Mouse (Mus musculus) CD8-positive naive resting alpha-beta T cell, adult 2 months (primary cell): ENCODE results near the gene Zbtb38.

Experiments
- DNase-seq, 2 experiments: peaks; one replicate each; pipeline ENCODE4 v3.0.0; 2022; ENCODE audit warnings: low read depth in 2 of 2, low spot score in 2 of 2

Gene Zbtb38

GRCm38 (mm10) chr9:96731961-96732511 is 20.6 kb downstream of the Zbtb38 start:
- no peak for DNase-seq

GRCm38 (mm10) chr9:96731039-96731895 is 21.4 kb downstream of the Zbtb38 start:
- no peak for DNase-seq

GRCm38 (mm10) chr9:96730311-96730625 is 22.4 kb downstream of the Zbtb38 start:
- no peak for DNase-seq

- DNase-seq = no peak
These were observed 22.9 kb downstream of the Zbtb38 start for GRCm38 (mm10) chr9:96729537-96730310.

GRCm38 (mm10) chr9:96728338-96729162 is 24.1 kb downstream of the Zbtb38 start:
- DNase-seq = no peak

- DNase-seq = no peak
These were observed 24.9 kb downstream of the Zbtb38 start for GRCm38 (mm10) chr9:96727688-96728087.

- no peak for DNase-seq
These were observed 26.1 kb downstream of the Zbtb38 start for GRCm38 (mm10) chr9:96726336-96727131.

- no peak for DNase-seq
These were observed 26.9 kb downstream of the Zbtb38 start for GRCm38 (mm10) chr9:96725582-96726320.

GRCm38 (mm10) chr9:96723650-96724049 is 29.0 kb downstream of the Zbtb38 start:
- DNase-seq = no peak

GRCm38 (mm10) chr9:96721163-96721799 is 31.4 kb downstream of the Zbtb38 start:
- DNase-seq = no peak

GRCm38 (mm10) chr9:96720510-96721162 is 32.0 kb downstream of the Zbtb38 start:
- DNase-seq = no peak

GRCm38 (mm10) chr9:96719408-96720158 is 33.0 kb downstream of the Zbtb38 start:
- peak; percentile 30 to 55 for DNase-seq

- DNase-seq = peak in 1 of 2 experiments; percentile 16
These were observed 33.7 kb downstream of the Zbtb38 start for GRCm38 (mm10) chr9:96718888-96719287.

- DNase-seq = no peak
These were observed 34.2 kb downstream of the Zbtb38 start for GRCm38 (mm10) chr9:96718402-96718798.

- DNase-seq = no peak
These were observed 34.8 kb downstream of the Zbtb38 start for GRCm38 (mm10) chr9:96717698-96718401.

- no peak for DNase-seq
These were observed 35.7 kb downstream of the Zbtb38 start for GRCm38 (mm10) chr9:96716735-96717444.

- DNase-seq = no peak
These were observed 36.5 kb downstream of the Zbtb38 start for GRCm38 (mm10) chr9:96716136-96716535.
